Mouse (Mus musculus): ENCODE results near the gene Nudt19. TPM values are rescaled to one million over a fixed set of nuclear protein-coding genes. Genes with fewer than 3 reads are reported as not detected.
"Not testable (repeated sequence)": the region's sequence is repeated elsewhere in the genome, so short reads cannot be mapped to it uniquely, and the experiment has no call there.

Nudt19 gene
- polyA plus RNA-seq, 1 experiment = 10.5 TPM

GRCm38 (mm10) chr7:35556905-35557304 is 801 bp upstream of the Nudt19 start:
- Histone ChIP-seq H3K4me3 (replicated peaks) (peak overlapping the region; percentile 78), H3K4me1 (ENCODE audit: control insufficient read depth) (peaks cover 86% of the 10 kb centered on the region)

GRCm38 (mm10) chr7:35555224-35556204 is 590 bp downstream of the Nudt19 start:
- Histone ChIP-seq H3K9me3 (ENCODE audit: control insufficient read depth, low read length) (no peaks in the 10 kb centered on the region), H3K4me3 (replicated peaks) (peak overlapping the region; percentile 78), H3K27me3 (ENCODE audit: control insufficient read depth) (no peaks in the 10 kb centered on the region), H3K36me3 (ENCODE audit: control insufficient read depth) (peaks cover 42% of the 10 kb centered on the region), H3K4me1 (ENCODE audit: control insufficient read depth) (peaks cover 86% of the 10 kb centered on the region)
- TF ChIP-seq TAL1 (IDR thresholded peaks at IDR 0.05; ENCODE audit: low read length) = no peak
- TF ChIP-seq GATA1 (IDR thresholded peaks at IDR 0.05; ENCODE audit: low read length) = no peak

More at GRCm38 (mm10) chr7:35556905-35557304, 801 bp upstream of the Nudt19 start:
- Histone ChIP-seq H3K27me3 (ENCODE audit: control insufficient read depth) (no peaks in the 10 kb centered on the region), H3K9me3 (ENCODE audit: control insufficient read depth, low read length) (no peaks in the 10 kb centered on the region), H3K36me3 (ENCODE audit: control insufficient read depth) (peaks cover 28% of the 10 kb centered on the region)
- peak; percentile 86 for TF ChIP-seq TAL1 (IDR thresholded peaks at IDR 0.05; ENCODE audit: low read length)
- peak; percentile 81 for TF ChIP-seq GATA1 (IDR thresholded peaks at IDR 0.05; ENCODE audit: low read length)

- Histone ChIP-seq H3K27me3 (ENCODE audit: control insufficient read depth) (no peaks in the 10 kb centered on the region), H3K4me3 (replicated peaks) (peak overlapping the region; percentile 78), H3K4me1 (ENCODE audit: control insufficient read depth) (peaks cover 80% of the 10 kb centered on the region), H3K9me3 (ENCODE audit: control insufficient read depth, low read length) (no peaks in the 10 kb centered on the region), H3K36me3 (ENCODE audit: control insufficient read depth) (peaks cover 50% of the 10 kb centered on the region)
- TF ChIP-seq GATA1 (IDR thresholded peaks at IDR 0.05; ENCODE audit: low read length) (no peak), TAL1 (IDR thresholded peaks at IDR 0.05; ENCODE audit: low read length) (no peak)
These were observed 1.4 kb downstream of the Nudt19 start for GRCm38 (mm10) chr7:35554605-35555175.

GRCm38 (mm10) chr7:35553751-35554604 is 2.1 kb downstream of the Nudt19 start:
- Histone ChIP-seq H3K4me1 (ENCODE audit: control insufficient read depth) (peaks cover 73% of the 10 kb centered on the region), H3K4me3 (replicated peaks) (peak overlapping the region; percentile 78), H3K27me3 (ENCODE audit: control insufficient read depth) (no peaks in the 10 kb centered on the region), H3K36me3 (ENCODE audit: control insufficient read depth) (peaks cover 56% of the 10 kb centered on the region), H3K9me3 (ENCODE audit: control insufficient read depth, low read length) (no peaks in the 10 kb centered on the region)
- TF ChIP-seq TAL1 (IDR thresholded peaks at IDR 0.05; ENCODE audit: low read length) (no peak), GATA1 (IDR thresholded peaks at IDR 0.05; ENCODE audit: low read length) (no peak)

- peaks cover 61% of the 10 kb centered on the region for H3K36me3 ChIP-seq (ENCODE audit: control insufficient read depth)
- no peaks in the 10 kb centered on the region for H3K9me3 ChIP-seq (ENCODE audit: control insufficient read depth, low read length)
- H3K4me1 ChIP-seq (ENCODE audit: control insufficient read depth) = peaks cover 6% of the 10 kb centered on the region
- H3K4me3 ChIP-seq (replicated peaks) = no peak overlapping the region
- no peaks in the 10 kb centered on the region for H3K27me3 ChIP-seq (ENCODE audit: control insufficient read depth)
- TF ChIP-seq TAL1 (IDR thresholded peaks at IDR 0.05; ENCODE audit: low read length) (no peak), GATA1 (IDR thresholded peaks at IDR 0.05; ENCODE audit: low read length) (no peak)
These were observed 10.2 kb downstream of the Nudt19 start for GRCm38 (mm10) chr7:35545881-35546280.

DNA sequence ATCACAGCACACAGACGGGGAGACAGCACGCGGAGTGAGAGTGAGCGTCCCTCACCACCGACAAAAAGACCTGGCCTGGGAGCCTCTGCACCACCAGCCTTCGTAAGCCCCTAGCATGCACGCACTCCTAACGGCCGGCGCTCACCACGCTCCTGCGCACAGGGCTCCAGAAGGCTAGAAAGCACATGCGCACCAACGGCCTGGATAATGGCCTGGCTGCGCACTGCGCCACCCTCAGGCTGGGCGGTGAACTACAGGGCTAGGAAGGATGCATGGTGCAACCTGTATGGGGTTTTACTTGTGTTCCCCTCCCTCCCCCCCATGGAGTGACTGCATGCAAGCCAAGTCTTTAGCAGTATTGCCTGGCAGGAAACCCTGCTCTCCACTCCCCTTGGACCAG is 18.5 kb downstream of the Nudt19 start, which contains the start of gene Tdrd12:
Gene Tdrd12 (minus strand): TSS at position 184 of the 400 bp plus-strand sequence.
- TF ChIP-seq TAL1 (IDR thresholded peaks at IDR 0.05; ENCODE audit: low read length) (no peak), GATA1 (IDR thresholded peaks at IDR 0.05; ENCODE audit: low read length) (no peak)
- no peak within 1 kb of the TSS for H3K4me3 ChIP-seq (replicated peaks)
- no peaks in the 10 kb centered on the region for H3K9me3 ChIP-seq (ENCODE audit: control insufficient read depth, low read length)
- H3K36me3 ChIP-seq (ENCODE audit: control insufficient read depth) = no peaks in the 10 kb centered on the region
- H3K27me3 ChIP-seq (ENCODE audit: control insufficient read depth) = no peaks in the 10 kb centered on the region
- H3K4me1 ChIP-seq (ENCODE audit: control insufficient read depth) = no peaks in the 10 kb centered on the region

DNA sequence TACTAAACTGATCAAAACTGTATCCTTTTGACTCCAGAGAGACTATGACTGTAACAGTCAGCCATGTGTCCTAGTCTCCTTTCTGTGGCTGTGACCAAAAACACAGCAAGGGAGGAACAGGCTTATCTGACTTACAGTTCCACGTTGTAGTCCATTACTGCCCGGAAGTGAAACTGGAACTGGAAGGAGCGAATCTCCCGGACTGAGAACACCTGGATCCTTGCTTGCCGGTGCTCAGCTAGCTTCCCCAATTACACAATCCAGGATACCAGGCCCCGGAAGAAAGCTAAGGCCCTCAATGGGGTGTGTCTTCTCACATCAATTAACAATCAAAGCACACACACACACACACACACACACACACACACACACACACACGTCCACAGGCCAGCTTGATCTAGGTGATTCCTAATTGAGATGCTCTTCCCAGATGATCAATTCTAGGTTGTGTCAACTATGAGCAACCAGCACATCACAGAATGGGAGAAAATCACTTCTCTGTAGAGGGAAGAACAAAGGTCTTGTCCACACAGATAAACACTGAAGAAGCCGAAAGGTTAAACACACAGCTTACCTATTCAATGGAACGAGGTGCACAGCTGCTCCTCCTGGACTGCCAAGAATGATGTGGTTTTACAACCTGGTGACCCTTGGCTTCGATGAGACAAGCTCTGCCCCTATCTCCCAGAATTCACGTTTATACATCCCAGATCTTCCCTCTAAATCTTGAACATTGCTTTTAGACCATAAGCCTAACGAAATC is 20.2 kb downstream of the Nudt19 start:
- H3K27me3 ChIP-seq (ENCODE audit: control insufficient read depth) = no peaks in the 10 kb centered on the region
- no peaks in the 10 kb centered on the region for H3K36me3 ChIP-seq (ENCODE audit: control insufficient read depth)
- TF ChIP-seq TAL1 (IDR thresholded peaks at IDR 0.05; ENCODE audit: low read length) (no peak), GATA1 (IDR thresholded peaks at IDR 0.05; ENCODE audit: low read length) (no peak)
- H3K4me3 ChIP-seq (replicated peaks) = no peak overlapping the region
- H3K9me3 ChIP-seq (ENCODE audit: control insufficient read depth, low read length) = no peaks in the 10 kb centered on the region
- no peaks in the 10 kb centered on the region for H3K4me1 ChIP-seq (ENCODE audit: control insufficient read depth)

- H3K27me3 ChIP-seq (ENCODE audit: control insufficient read depth); H3K4me3 ChIP-seq (replicated peaks); H3K36me3 ChIP-seq (ENCODE audit: control insufficient read depth); H3K4me1 ChIP-seq (ENCODE audit: control insufficient read depth); H3K9me3 ChIP-seq (ENCODE audit: control insufficient read depth, low read length): not testable (repeated sequence)
These were observed 25.6 kb downstream of the Nudt19 start for GRCm38 (mm10) chr7:35530544-35530943.

All from erythroblast, embryonic 14.5 days (primary cell).